Mouse (Mus musculus) spleen, adult 12 weeks (tissue): ENCODE data around the gene Tmem169.
A peak's percentile ranks its signal among the peaks of the same experiment; 100 is the strongest.
"Not testable (repeated sequence)": the region's sequence is repeated elsewhere in the genome, so short reads cannot be mapped to it uniquely, and the experiment has no call there.

Experiments used
- DNase-seq: peaks from one replicate; pipeline ENCODE4 v3.0.0; 2022; ENCODE audit warnings: low spot score

Gene Tmem169

GRCm38 (mm10) chr1:72283992-72284485, at the start of gene Tmem169, which contains the start of gene Pecr:
Tmem169 (plus strand) TSS chr1:72284369.
Pecr (minus strand) TSS chr1:72284314.
- DNase-seq, result peak; percentile 87

- peak; percentile 9 for DNase-seq
These were observed 47.7 kb upstream of the Tmem169 start for GRCm38 (mm10) chr1:72236363-72237006.

GRCm38 (mm10) chr1:72237007-72237775, 47.0 kb upstream of the Tmem169 start:
- DNase-seq, result no peak

- DNase-seq, result no peak
These were observed 46.1 kb upstream of the Tmem169 start for GRCm38 (mm10) chr1:72238016-72238580.

- DNase-seq, result not testable (repeated sequence)
These were observed 45.1 kb upstream of the Tmem169 start for GRCm38 (mm10) chr1:72239113-72239512.

GRCm38 (mm10) chr1:72242581-72243143, 41.5 kb upstream of the Tmem169 start:
- no peak for DNase-seq

- peak; percentile 93 for DNase-seq
These were observed 40.4 kb upstream of the Tmem169 start for GRCm38 (mm10) chr1:72243656-72244316.

GRCm38 (mm10) chr1:72244317-72245036, 39.7 kb upstream of the Tmem169 start:
- peak; percentile 22 for DNase-seq

GRCm38 (mm10) chr1:72248226-72248737, 35.9 kb upstream of the Tmem169 start:
- DNase-seq, result not testable (repeated sequence)

GRCm38 (mm10) chr1:72251806-72252205, 32.4 kb upstream of the Tmem169 start:
- DNase-seq, result no peak

GRCm38 (mm10) chr1:72253881-72254491, 30.2 kb upstream of the Tmem169 start:
- DNase-seq, result no peak

- peak; percentile 77 for DNase-seq
These were observed 29.6 kb upstream of the Tmem169 start for GRCm38 (mm10) chr1:72254545-72255061.

GRCm38 (mm10) chr1:72255062-72255853, 28.9 kb upstream of the Tmem169 start:
- DNase-seq, result peak; percentile 22

- no peak for DNase-seq
These were observed 28.4 kb upstream of the Tmem169 start for GRCm38 (mm10) chr1:72255854-72256175.

- no peak for DNase-seq
These were observed 27.6 kb upstream of the Tmem169 start for GRCm38 (mm10) chr1:72256381-72257256.

GRCm38 (mm10) chr1:72263099-72263498, 21.1 kb upstream of the Tmem169 start:
- no peak for DNase-seq

- no peak for DNase-seq
These were observed 6.1 kb upstream of the Tmem169 start for GRCm38 (mm10) chr1:72278085-72278484.

GRCm38 (mm10) chr1:72282604-72283003, 1.6 kb upstream of the Tmem169 start:
- DNase-seq, result no peak

GRCm38 (mm10) chr1:72284539-72284938, 370 bp downstream of the Tmem169 start:
- DNase-seq, result no peak
